Mouse (Mus musculus) fibroblast of lung, adult 2 months (primary cell): ENCODE results near the gene BC035044.
A peak's percentile ranks its signal among the peaks of the same experiment; 100 is the strongest.
"Not testable (repeated sequence)": the region's sequence is repeated elsewhere in the genome, so short reads cannot be mapped to it uniquely, and the experiment has no call there.

Experiments used
- DNase-seq: peaks from one replicate; pipeline ENCODE4 v3.0.0-alpha.2; 2011; ENCODE audit warnings: low read depth

The BC035044 gene

GRCm38 (mm10) chr6:128890948-128891355 lies at the start of gene BC035044:
BC035044 (minus strand) TSS chr6:128891126.
- DNase-seq, result no peak

GRCm38 (mm10) chr6:128935889-128936665 lies 45.2 kb upstream of the BC035044 start:
- not testable (repeated sequence) for DNase-seq

GRCm38 (mm10) chr6:128934081-128934480 lies 43.2 kb upstream of the BC035044 start, which contains the start of gene Clec2g:
Clec2g (plus strand) TSS chr6:128934381.
- DNase-seq, result not testable (repeated sequence)

- peak; percentile 18 for DNase-seq
Measured at GRCm38 (mm10) chr6:128933050-128933449, 42.1 kb upstream of the BC035044 start.

- no peak for DNase-seq
Measured at GRCm38 (mm10) chr6:128917322-128917721, 26.4 kb upstream of the BC035044 start.

- no peak for DNase-seq
Measured at GRCm38 (mm10) chr6:128913598-128914254, 22.8 kb upstream of the BC035044 start.

- DNase-seq, result not testable (repeated sequence)
Measured at GRCm38 (mm10) chr6:128900796-128901552, 10.0 kb upstream of the BC035044 start.

- no peak for DNase-seq
Measured at GRCm38 (mm10) chr6:128900044-128900443, 9.1 kb upstream of the BC035044 start.

- no peak for DNase-seq
Measured at GRCm38 (mm10) chr6:128895404-128896001, 4.6 kb upstream of the BC035044 start.

GRCm38 (mm10) chr6:128888834-128889233 lies 2.1 kb downstream of the BC035044 start:
- no peak for DNase-seq

- not testable (repeated sequence) for DNase-seq
Measured at GRCm38 (mm10) chr6:128887091-128887790, 3.7 kb downstream of the BC035044 start, which contains the start of gene Clec2i. Clec2i (plus strand) TSS chr6:128887588.

- DNase-seq, result no peak
Measured at GRCm38 (mm10) chr6:128871910-128872610, 18.9 kb downstream of the BC035044 start.

GRCm38 (mm10) chr6:128868861-128869260 lies 22.1 kb downstream of the BC035044 start:
- DNase-seq, result no peak

- no peak for DNase-seq
Measured at GRCm38 (mm10) chr6:128857976-128858375, 33.0 kb downstream of the BC035044 start.

- DNase-seq, result no peak
Measured at GRCm38 (mm10) chr6:128856250-128856649, 34.7 kb downstream of the BC035044 start.

- no peak for DNase-seq
Measured at GRCm38 (mm10) chr6:128855477-128855876, 35.4 kb downstream of the BC035044 start.

- no peak for DNase-seq
Measured at GRCm38 (mm10) chr6:128854895-128855294, 36.0 kb downstream of the BC035044 start.

- DNase-seq, result no peak
Measured at GRCm38 (mm10) chr6:128854024-128854820, 36.7 kb downstream of the BC035044 start.

GRCm38 (mm10) chr6:128852766-128853165 lies 38.2 kb downstream of the BC035044 start:
- no peak for DNase-seq

GRCm38 (mm10) chr6:128851151-128851550 lies 39.8 kb downstream of the BC035044 start:
- no peak for DNase-seq
